Mouse (Mus musculus) liver, embryonic 12.5 days (tissue): ENCODE data around the gene Mycn. TPM values are rescaled to one million over a fixed set of nuclear protein-coding genes. Genes with fewer than 3 reads are reported as not detected.

ENCODE experiments used
- ATAC-seq: fragments of 200-750 bp; cut with Nextera tagmentation; 2 replicates; pipeline ENCODE4 v1.8.0; 2017; ENCODE audit warnings: moderate number of reproducible peaks, mild to moderate bottlenecking, moderate library complexity
- H3K27ac ChIP-seq: fragments of 300-500 bp; sonication (generic); 2 replicates; pipeline ENCODE4 v1.5.1; 2016; ENCODE audit warnings: mild to moderate bottlenecking
- H3K27me3 ChIP-seq: fragments of 300-500 bp; sonication (generic); replicated peaks from 2 replicates; pipeline ENCODE4 v1.6.1; 2016; ENCODE audit warnings: mild to moderate bottlenecking, moderate library complexity
- H3K36me3 ChIP-seq: fragments of 300-500 bp; sonication (generic); 2 replicates; pipeline ENCODE4 v1.6.1; 2016; ENCODE audit warnings: mild to moderate bottlenecking, moderate library complexity
- H3K4me1 ChIP-seq: fragments of 300-500 bp; sonication (generic); 2 replicates; pipeline ENCODE4 v1.6.1; 2016
- H3K4me2 ChIP-seq: fragments of 300-500 bp; sonication (generic); 2 replicates; pipeline ENCODE4 v1.6.1; 2016; ENCODE audit warnings: mild to moderate bottlenecking, moderate library complexity
- H3K4me3 ChIP-seq: fragments of 300-500 bp; sonication (generic); 2 replicates; pipeline ENCODE4 v1.5.1; 2016; ENCODE audit warnings: mild to moderate bottlenecking, moderate library complexity
- H3K9ac ChIP-seq: fragments of 300-500 bp; sonication (generic); 2 replicates; pipeline ENCODE4 v1.6.1; 2016; ENCODE audit warnings: mild to moderate bottlenecking, moderate library complexity
- H3K9me3 ChIP-seq: fragments of 300-500 bp; sonication (generic); replicated peaks from 2 replicates; pipeline ENCODE4 v1.6.1; 2016; ENCODE audit warnings: mild to moderate bottlenecking, moderate library complexity
- WGBS: fragments of 180-500 bp; shearing (Covaris S2); methylation state at CpG from one replicate; pipeline ENCODE4 v1.1.7; 2016; ENCODE audit not compliant: insufficient replicate concordance; 5-methylcytosine and 5-hydroxymethylcytosine counted together
- polyA plus RNA-seq: library from polyadenylated mRNA; unstranded; fragments of >200 nt; fragmentation: Nextera tagmentation; extraction: Ambion mirVana; gene quantifications from 2 replicates; pipeline ENCODE4 v1.2.1, GENCODE M21; 2016

The Mycn gene
- polyA plus RNA-seq, 1 experiment from 2014 or later: 18.5 TPM

DNA sequence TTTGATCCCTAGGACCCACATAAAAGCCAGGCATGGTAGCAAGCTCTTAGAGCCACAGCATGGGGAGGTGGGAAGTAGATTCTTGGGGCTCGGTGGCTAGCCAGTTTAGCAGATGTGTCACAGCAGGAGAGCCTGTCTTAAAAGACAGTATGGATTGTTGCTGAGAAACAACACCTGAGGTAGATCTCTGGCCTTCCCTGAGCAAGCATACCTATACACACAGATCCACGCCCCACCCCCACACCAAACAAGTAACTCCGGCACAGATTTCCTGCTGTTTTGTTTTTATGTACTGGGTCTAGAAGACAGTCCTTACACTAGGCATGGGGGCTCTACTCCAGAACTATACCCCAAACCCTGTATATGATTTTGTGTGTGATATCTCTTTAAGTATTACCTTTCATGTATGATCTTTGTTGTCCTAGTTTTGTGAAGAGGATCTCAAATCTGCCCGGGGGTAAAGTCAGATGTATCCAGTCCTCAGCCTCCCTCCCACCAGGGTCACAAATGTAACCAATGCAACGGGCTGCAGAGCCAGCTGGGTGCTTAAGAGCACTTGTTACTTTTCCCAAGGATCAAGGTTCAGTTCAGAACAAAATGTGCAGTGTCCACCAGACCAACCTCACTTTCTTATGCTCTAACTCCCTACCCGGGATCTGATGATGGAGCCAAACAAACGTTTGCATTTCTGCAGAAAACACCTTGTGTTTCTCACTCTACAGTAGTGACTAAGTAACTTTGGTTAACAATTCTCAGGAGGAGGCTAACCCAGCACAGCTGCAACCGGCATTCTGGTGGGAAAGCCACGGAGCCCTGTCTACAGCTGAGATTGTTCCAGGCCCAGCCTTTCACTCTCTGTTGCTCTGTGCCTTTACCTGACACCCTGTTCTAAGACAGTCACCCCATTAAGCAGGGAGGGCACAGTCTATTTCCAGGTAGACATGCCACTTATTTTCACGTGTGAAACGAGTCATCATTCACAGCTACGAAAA lies 21.3 kb downstream of the Mycn start:
- no peak for ATAC-seq

DNA sequence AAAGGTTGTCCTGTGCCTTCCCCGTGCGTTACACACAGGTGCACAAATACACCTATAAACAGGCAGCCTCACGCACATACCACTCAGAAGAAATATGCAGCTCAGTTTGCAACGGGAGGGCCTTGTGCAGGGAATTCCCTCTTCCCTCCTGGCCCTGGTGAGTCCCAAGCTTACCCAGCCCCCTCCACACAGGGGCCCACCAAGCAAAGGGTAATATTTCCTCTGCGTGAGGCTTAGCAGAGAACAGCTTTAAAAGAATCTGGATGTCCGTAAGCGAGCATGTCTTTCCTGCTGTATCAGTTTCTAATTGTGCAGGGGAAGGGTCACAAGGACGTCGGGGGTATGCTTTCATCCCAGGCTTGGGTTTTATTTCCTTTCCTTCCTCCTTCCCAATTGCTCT lies 25.4 kb downstream of the Mycn start:
- no peaks in the 10 kb centered on the region for H3K36me3 ChIP-seq
- no peak overlapping the region for H3K4me3 ChIP-seq
- 61% methylated on average over 9 of the region's 9 CpGs for WGBS
- H3K27me3 ChIP-seq: no peaks in the 10 kb centered on the region
- H3K4me1 ChIP-seq: no peaks in the 10 kb centered on the region
- no peak overlapping the region for H3K27ac ChIP-seq
- H3K9me3 ChIP-seq: no peaks in the 10 kb centered on the region
- no peak overlapping the region for H3K9ac ChIP-seq
- H3K4me2 ChIP-seq: no peak overlapping the region
- ATAC-seq: no peak

More for the DNA sequence above, 21.3 kb downstream of the Mycn start:
- Histone ChIP-seq H3K27me3 (no peaks in the 10 kb centered on the region), H3K27ac (no peak overlapping the region), H3K4me1 (no peaks in the 10 kb centered on the region), H3K4me2 (no peak overlapping the region), H3K9ac (no peak overlapping the region), H3K36me3 (no peaks in the 10 kb centered on the region), H3K9me3 (no peaks in the 10 kb centered on the region), H3K4me3 (no peak overlapping the region)
- 42% methylated on average over 12 of the region's 12 CpGs for WGBS

DNA sequence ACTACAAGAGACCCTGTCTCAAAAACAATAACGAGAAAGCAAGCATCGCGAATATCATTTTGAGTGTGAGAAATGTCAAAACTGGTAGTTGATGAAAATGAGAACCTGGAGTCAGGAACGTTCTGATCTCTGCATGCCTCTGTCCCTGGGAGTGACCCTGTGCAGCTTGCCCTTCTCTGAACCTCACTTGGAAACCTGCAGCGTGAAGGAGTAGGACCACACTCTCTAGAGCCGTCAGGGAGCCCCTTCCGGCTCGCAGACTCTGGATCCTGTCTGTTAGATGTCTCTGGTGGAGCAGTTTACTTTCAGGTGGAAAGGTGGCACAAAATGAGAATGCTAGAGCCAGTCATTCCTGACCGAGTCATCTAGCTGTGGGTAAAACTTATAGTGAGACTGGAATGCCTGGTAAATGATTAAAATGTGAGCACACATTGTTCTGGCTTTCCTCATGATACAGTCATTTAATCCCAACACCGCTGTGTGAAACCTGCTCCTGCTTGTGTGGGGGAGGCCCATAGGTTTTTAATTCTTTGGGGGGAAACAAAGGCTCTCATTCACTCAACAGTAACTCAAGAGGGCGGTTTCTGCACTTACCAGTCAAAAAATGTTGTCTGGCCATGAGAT lies 31.2 kb downstream of the Mycn start:
- H3K27me3 ChIP-seq: peaks cover 5% of the 10 kb centered on the region
- no peak overlapping the region for H3K4me3 ChIP-seq
- H3K27ac ChIP-seq: no peak overlapping the region
- WGBS: 65% methylated on average over 11 of the region's 11 CpGs
- no peaks in the 10 kb centered on the region for H3K9me3 ChIP-seq
- H3K4me1 ChIP-seq: no peaks in the 10 kb centered on the region
- no peak overlapping the region for H3K4me2 ChIP-seq
- ATAC-seq: no peak
- no peak overlapping the region for H3K9ac ChIP-seq
- H3K36me3 ChIP-seq: no peaks in the 10 kb centered on the region

DNA sequence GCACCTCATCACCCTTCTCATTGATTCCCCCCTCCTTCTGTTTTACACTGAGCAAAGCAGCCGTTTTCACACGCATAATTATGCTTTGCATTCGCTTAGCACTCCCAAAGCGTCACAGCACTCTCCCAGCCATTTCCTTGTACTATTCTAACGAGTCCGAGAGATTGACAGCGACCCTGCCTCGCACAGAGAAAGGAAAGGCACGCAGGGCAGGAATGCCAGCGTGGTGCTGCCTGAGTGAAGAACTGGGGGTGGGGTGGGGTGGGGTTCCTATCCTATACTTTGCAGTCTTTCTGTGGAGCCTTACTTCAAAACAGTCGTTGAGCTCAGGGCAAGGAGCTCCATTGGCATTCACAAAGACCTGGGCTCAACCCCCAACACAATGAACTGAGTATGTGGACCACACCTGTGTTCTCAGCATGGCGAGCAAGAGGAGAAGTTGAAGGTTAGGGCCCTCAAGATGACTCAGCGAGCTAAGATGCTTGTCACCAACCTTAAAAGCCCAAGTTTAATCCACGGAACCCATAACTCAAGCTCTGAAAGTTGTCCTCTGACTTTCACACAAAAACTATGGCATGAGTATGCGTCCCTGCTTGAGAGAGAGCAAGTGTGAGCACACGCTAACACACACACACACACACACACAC lies 32.0 kb downstream of the Mycn start:
- 43% methylated on average over 16 of the region's 16 CpGs for WGBS
- Histone ChIP-seq H3K9ac (no peak overlapping the region), H3K4me2 (no peak overlapping the region), H3K36me3 (no peaks in the 10 kb centered on the region), H3K4me3 (no peak overlapping the region), H3K27me3 (peaks cover 12% of the 10 kb centered on the region), H3K4me1 (no peaks in the 10 kb centered on the region), H3K9me3 (no peaks in the 10 kb centered on the region), H3K27ac (no peak overlapping the region)
- no peak for ATAC-seq

DNA sequence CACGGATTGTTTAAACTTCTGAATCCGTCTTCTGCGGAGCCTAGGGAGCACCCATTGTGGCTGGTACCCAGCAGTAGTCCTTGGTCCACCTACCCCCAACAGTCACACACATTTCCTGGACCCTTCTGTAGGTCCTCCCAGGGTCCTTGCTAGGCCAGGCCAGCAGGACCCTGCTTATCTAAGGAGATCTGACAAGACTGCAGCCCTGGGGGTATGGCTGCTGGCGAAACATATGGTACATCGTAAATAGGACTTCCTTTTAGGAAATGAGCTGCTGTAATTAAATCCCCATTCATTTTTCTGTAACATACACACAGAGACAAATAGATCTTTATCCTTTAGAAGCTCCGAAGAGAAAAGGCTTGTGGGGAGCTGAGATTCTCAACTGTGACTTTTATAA lies 34.9 kb downstream of the Mycn start:
- ATAC-seq: no peak
- Histone ChIP-seq H3K9ac (no peak overlapping the region), H3K27me3 (peaks cover 24% of the 10 kb centered on the region), H3K36me3 (no peaks in the 10 kb centered on the region), H3K9me3 (no peaks in the 10 kb centered on the region), H3K4me1 (no peaks in the 10 kb centered on the region), H3K4me3 (no peak overlapping the region), H3K4me2 (no peak overlapping the region), H3K27ac (no peak overlapping the region)
- WGBS: 44% methylated on average over 6 of the region's 6 CpGs

DNA sequence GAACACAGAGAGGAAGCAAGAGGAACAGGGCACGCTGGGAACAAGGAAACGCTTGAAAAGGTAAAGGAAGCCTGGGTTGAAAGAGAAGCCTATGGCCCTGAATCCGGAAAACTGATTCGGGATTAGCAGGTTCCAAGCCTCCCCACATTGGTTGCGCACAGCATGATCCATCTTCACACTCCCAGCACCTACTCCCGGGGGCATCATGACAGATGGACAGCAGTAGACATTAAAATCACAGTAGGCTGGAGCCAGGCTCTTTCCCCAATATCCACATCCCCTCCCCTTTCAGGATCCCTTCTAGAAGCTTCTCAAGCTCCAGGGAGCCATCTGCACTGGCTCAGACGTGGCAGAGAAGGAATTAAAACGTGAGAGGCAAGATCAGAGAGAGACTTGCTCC lies 35.4 kb downstream of the Mycn start:
- H3K36me3 ChIP-seq: no peaks in the 10 kb centered on the region
- no peaks in the 10 kb centered on the region for H3K9me3 ChIP-seq
- H3K9ac ChIP-seq: no peak overlapping the region
- H3K4me3 ChIP-seq: no peak overlapping the region
- no peak for ATAC-seq
- H3K27ac ChIP-seq: no peak overlapping the region
- 41% methylated on average over 8 of the region's 8 CpGs for WGBS
- H3K27me3 ChIP-seq: peaks cover 24% of the 10 kb centered on the region
- no peaks in the 10 kb centered on the region for H3K4me1 ChIP-seq
- no peak overlapping the region for H3K4me2 ChIP-seq

DNA sequence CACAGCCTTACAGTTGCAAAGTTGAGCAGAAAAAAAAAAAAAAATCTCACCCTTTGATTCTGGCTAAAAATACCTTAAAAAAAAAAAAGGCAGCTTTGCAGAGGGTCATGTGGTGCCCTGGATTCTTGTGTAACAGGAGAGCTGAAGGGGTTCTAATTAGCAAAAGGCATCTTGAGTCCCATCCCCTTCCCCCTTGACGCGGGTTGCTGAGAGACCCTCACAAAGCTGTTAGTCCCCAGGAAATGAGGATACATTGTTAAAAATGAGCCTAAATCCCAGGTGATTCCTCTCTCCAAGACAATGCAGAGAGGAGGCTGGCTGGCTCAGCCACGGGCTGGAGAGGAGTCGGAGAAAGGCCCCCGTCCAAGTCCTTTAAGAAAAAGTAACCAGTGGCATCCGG lies 36.6 kb downstream of the Mycn start:
- WGBS: 42% methylated on average over 6 of the region's 6 CpGs
- no peaks in the 10 kb centered on the region for H3K9me3 ChIP-seq
- ATAC-seq: no peak
- no peak overlapping the region for H3K4me2 ChIP-seq
- H3K27ac ChIP-seq: no peak overlapping the region
- no peaks in the 10 kb centered on the region for H3K36me3 ChIP-seq
- H3K4me1 ChIP-seq: no peaks in the 10 kb centered on the region
- no peak overlapping the region for H3K9ac ChIP-seq
- H3K27me3 ChIP-seq: peaks cover 24% of the 10 kb centered on the region
- H3K4me3 ChIP-seq: no peak overlapping the region

DNA sequence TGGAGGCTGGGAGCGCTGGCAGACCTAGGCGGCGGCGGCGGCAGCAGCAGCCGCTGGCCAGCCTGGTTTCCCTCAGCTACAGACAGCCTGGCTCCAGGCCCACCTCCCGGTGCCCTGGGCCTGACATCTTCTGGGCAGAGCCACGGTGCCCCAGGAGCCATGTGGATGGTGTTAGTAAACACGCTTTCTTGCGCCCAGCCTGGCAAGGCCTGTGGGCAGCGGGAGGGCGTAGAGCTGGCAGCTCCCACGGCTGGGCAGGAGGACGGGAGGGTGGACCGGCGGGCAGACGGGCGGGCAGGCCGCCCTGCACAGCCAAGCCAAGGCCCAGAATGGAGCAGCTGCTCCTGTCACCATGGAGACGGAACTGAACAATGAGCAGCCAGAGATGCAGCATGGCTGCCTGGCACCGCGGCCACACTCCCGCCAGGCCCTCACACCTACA lies 37.2 kb downstream of the Mycn start:
- 0 out of 2 replicates have a peak, but pooled peaks have one; percentile 21 for ATAC-seq

DNA sequence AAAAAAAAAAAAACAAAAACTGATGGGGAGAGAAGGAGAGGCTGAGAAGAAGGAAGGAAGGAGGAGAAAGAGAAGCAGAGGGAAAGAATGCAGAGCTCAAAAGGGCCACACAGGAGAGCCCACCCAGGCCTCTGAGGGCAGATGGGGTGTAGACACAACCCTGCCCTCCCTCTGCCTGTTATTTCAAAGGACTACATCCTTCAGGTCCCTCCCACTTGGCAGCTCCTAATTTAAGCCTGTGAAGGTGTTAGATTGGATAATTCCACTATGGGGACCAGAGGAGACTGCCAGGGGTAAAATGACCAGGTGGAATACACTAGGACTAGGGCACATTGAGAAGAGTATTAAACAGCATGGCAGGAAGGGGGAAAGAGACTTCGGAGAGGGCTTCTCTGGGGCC lies 37.6 kb downstream of the Mycn start:
- no peak overlapping the region for H3K4me3 ChIP-seq
- peaks cover 24% of the 10 kb centered on the region for H3K27me3 ChIP-seq
- H3K4me2 ChIP-seq: peak overlapping the region; percentile 46; the same call in 1 of the 2 replicates
- 16% methylated on average over 1 of the region's 1 CpGs for WGBS
- no peak overlapping the region for H3K9ac ChIP-seq
- H3K9me3 ChIP-seq: no peaks in the 10 kb centered on the region
- no peaks in the 10 kb centered on the region for H3K36me3 ChIP-seq
- no peak overlapping the region for H3K27ac ChIP-seq
- ATAC-seq: no peak
- H3K4me1 ChIP-seq: no peaks in the 10 kb centered on the region

More for the DNA sequence above, 37.2 kb downstream of the Mycn start:
- no peak overlapping the region for H3K27ac ChIP-seq
- no peak overlapping the region for H3K9ac ChIP-seq
- peak overlapping the region; percentile 46 for H3K4me2 ChIP-seq
- 29% methylated on average over 23 of the region's 23 CpGs for WGBS
- H3K9me3 ChIP-seq: no peaks in the 10 kb centered on the region
- H3K4me3 ChIP-seq: no peak overlapping the region
- peaks cover 24% of the 10 kb centered on the region for H3K27me3 ChIP-seq
- no peaks in the 10 kb centered on the region for H3K36me3 ChIP-seq
- H3K4me1 ChIP-seq: no peaks in the 10 kb centered on the region

DNA sequence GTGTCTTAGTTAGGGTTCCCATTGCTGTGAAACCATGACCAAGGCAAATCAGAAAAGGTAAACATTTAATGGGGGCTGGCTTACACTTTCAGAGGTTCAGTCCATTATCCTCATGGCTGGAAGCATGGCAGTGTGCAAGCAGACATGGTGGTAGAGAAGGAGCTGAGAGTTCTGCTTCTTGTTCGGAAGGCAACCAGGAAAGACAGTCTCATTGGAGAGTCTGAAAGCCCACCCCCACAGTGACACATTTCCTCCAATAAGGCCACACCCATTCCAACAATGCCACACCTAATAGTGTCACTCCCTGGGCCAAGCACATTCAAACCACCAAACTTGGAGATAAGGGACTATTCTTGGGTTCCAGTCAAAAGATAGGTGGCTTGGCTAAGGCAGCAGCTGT lies 39.3 kb downstream of the Mycn start:
- H3K27me3 ChIP-seq: peaks cover 21% of the 10 kb centered on the region
- no peaks in the 10 kb centered on the region for H3K36me3 ChIP-seq
- no peaks in the 10 kb centered on the region for H3K9me3 ChIP-seq
- no peak overlapping the region for H3K4me2 ChIP-seq
- H3K4me1 ChIP-seq: no peaks in the 10 kb centered on the region
- no peak overlapping the region for H3K9ac ChIP-seq
- no peak overlapping the region for H3K27ac ChIP-seq
- WGBS: 52% methylated on average over 1 of the region's 1 CpGs
- H3K4me3 ChIP-seq: no peak overlapping the region
- ATAC-seq: no peak

DNA sequence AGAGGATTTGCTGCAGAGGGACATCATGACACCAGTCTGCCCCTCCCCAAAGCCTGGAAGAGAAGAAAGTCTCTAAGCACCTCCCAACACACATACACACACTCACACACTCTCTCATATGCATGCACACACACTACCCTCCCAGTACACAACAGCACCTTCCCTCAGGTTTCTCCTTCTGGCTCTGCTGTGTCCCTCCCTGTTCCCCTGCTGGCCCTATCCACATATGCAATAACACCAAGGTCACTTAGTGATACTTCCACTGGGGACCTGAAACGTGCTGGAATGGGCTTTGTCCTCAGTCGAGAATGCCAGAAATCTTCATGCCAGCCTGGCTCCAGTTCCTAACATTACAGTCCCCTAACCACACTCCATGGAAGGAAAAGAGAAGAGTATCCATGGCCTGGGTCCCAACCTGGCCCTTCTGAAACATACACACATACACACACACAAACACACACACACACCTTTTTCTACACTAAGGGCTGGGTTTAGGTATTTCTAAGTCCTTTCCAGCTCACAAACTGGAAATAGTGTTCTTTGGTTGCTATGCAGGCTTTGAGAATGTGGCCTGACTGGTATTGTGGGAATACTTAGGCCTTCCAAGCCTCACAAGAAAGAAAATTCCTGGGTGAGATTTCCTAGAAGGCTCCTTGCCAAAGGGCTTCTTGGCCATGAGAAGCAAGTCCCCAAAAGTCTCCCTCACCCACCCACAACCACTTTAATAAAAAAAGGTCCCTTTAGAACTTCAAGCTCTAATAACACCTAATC lies 43.2 kb downstream of the Mycn start:
- Histone ChIP-seq H3K4me2 (no peak overlapping the region), H3K36me3 (no peaks in the 10 kb centered on the region), H3K27me3 (peaks cover under 1% of the 10 kb centered on the region; the same call in 1 of the 2 replicates), H3K4me1 (no peaks in the 10 kb centered on the region), H3K4me3 (no peak overlapping the region), H3K9ac (no peak overlapping the region), H3K9me3 (no peaks in the 10 kb centered on the region), H3K27ac (no peak overlapping the region)
- WGBS: 53% methylated on average over 2 of the region's 2 CpGs
- no peak for ATAC-seq
